Mouse (Mus musculus): ENCODE results near the gene Emc9. TPM values are rescaled to one million over a fixed set of nuclear protein-coding genes. Genes with fewer than 3 reads are reported as not detected.

The Emc9 gene
- polyA plus RNA-seq, 1 experiment from 2014 or later = 21.2 TPM

GRCm38 (mm10) chr14:55576376-55576775 is 8.7 kb downstream of the Emc9 start:
- 50% methylated on average over 16 of the region's 16 CpGs for WGBS
- no peaks in the 10 kb centered on the region for H3K9me3 ChIP-seq (replicated peaks)
- H3K9ac ChIP-seq = peak overlapping the region; percentile 65; the same call in 1 of the 2 replicates
- H3K36me3 ChIP-seq = peaks cover 15% of the 10 kb centered on the region
- H3K4me3 ChIP-seq = peak overlapping the region; percentile 51
- peak overlapping the region; percentile 64 for H3K4me2 ChIP-seq
- H3K27me3 ChIP-seq = no peaks in the 10 kb centered on the region
- H3K4me1 ChIP-seq (replicated peaks) = peaks cover 39% of the 10 kb centered on the region
- ATAC-seq (replicated peaks; ENCODE audit: insufficient number of reproducible peaks, insufficient read depth, low FRiP score, low read depth) = no peak
- peak overlapping the region; percentile 98 for H3K27ac ChIP-seq

- 28% methylated on average over 13 of the region's 13 CpGs for WGBS
- Histone ChIP-seq H3K4me2 (peak overlapping the region; percentile 64), H3K27ac (peak overlapping the region; percentile 98), H3K9ac (peak overlapping the region; percentile 65), H3K4me3 (peak overlapping the region; percentile 51), H3K4me1 (replicated peaks) (peaks cover 43% of the 10 kb centered on the region), H3K27me3 (no peaks in the 10 kb centered on the region), H3K36me3 (peaks cover 9% of the 10 kb centered on the region), H3K9me3 (replicated peaks) (no peaks in the 10 kb centered on the region)
- 0 out of 2 replicates have a peak, but pooled peaks have one; percentile 28 for ATAC-seq (replicated peaks; ENCODE audit: insufficient number of reproducible peaks, insufficient read depth, low FRiP score, low read depth)
These were observed 9.4 kb downstream of the Emc9 start for GRCm38 (mm10) chr14:55575711-55576110.

- H3K9me3 ChIP-seq (replicated peaks) = no peaks in the 10 kb centered on the region
- no peaks in the 10 kb centered on the region for H3K27me3 ChIP-seq
- peak within 1 kb of the TSS; percentile 64 for H3K4me2 ChIP-seq
- peak; percentile 62 for ATAC-seq (replicated peaks; ENCODE audit: insufficient number of reproducible peaks, insufficient read depth, low FRiP score, low read depth)
- H3K9ac ChIP-seq = peak within 1 kb of the TSS; percentile 65
- peaks cover 6% of the 10 kb centered on the region; the same call in 1 of the 2 replicates for H3K36me3 ChIP-seq
- H3K27ac ChIP-seq = peak within 1 kb of the TSS; percentile 98
- 40% methylated on average over 8 of the region's 8 CpGs for WGBS
- H3K4me1 ChIP-seq (replicated peaks) = peaks cover 47% of the 10 kb centered on the region
- H3K4me3 ChIP-seq = peak within 1 kb of the TSS; percentile 51
These were observed 9.8 kb downstream of the Emc9 start, which contains the start of gene Fitm1 for GRCm38 (mm10) chr14:55575302-55575701. TSS of gene Fitm1 (plus strand) at chr14:55575617.

GRCm38 (mm10) chr14:55571760-55572159 is 13.3 kb downstream of the Emc9 start:
- no peak for ATAC-seq (replicated peaks; ENCODE audit: insufficient number of reproducible peaks, insufficient read depth, low FRiP score, low read depth)
- H3K36me3 ChIP-seq = peaks cover 24% of the 10 kb centered on the region
- H3K9me3 ChIP-seq (replicated peaks) = no peaks in the 10 kb centered on the region
- no peak overlapping the region for H3K4me2 ChIP-seq
- H3K27me3 ChIP-seq = no peaks in the 10 kb centered on the region
- no peak overlapping the region for H3K9ac ChIP-seq
- H3K4me1 ChIP-seq (replicated peaks) = peaks cover 34% of the 10 kb centered on the region
- H3K4me3 ChIP-seq = no peak overlapping the region
- H3K27ac ChIP-seq = no peak overlapping the region

GRCm38 (mm10) chr14:55570588-55570987 is 14.5 kb downstream of the Emc9 start:
- WGBS = 71% methylated on average over 2 of the region's 2 CpGs
- Histone ChIP-seq H3K27me3 (no peaks in the 10 kb centered on the region), H3K4me3 (no peak overlapping the region), H3K36me3 (peaks cover 35% of the 10 kb centered on the region), H3K27ac (peak overlapping the region; percentile 39), H3K9ac (no peak overlapping the region), H3K4me1 (replicated peaks) (peaks cover 24% of the 10 kb centered on the region), H3K9me3 (replicated peaks) (no peaks in the 10 kb centered on the region), H3K4me2 (no peak overlapping the region)
- ATAC-seq (replicated peaks; ENCODE audit: insufficient number of reproducible peaks, insufficient read depth, low FRiP score, low read depth) = no peak

- Histone ChIP-seq H3K9ac (no peak overlapping the region), H3K36me3 (peaks cover 57% of the 10 kb centered on the region), H3K27ac (no peak overlapping the region), H3K9me3 (replicated peaks) (no peaks in the 10 kb centered on the region), H3K4me1 (replicated peaks) (peaks cover 9% of the 10 kb centered on the region), H3K4me3 (no peak overlapping the region), H3K27me3 (no peaks in the 10 kb centered on the region), H3K4me2 (no peak overlapping the region)
- 77% methylated on average over 3 of the region's 3 CpGs for WGBS
- no peak for ATAC-seq (replicated peaks; ENCODE audit: insufficient number of reproducible peaks, insufficient read depth, low FRiP score, low read depth)
These were observed 17.6 kb downstream of the Emc9 start for GRCm38 (mm10) chr14:55567496-55567895.

- Histone ChIP-seq H3K36me3 (peaks cover 57% of the 10 kb centered on the region), H3K27me3 (no peaks in the 10 kb centered on the region), H3K27ac (no peak overlapping the region), H3K4me1 (replicated peaks) (peaks cover 20% of the 10 kb centered on the region), H3K9me3 (replicated peaks) (no peaks in the 10 kb centered on the region), H3K9ac (no peak overlapping the region), H3K4me2 (no peak overlapping the region), H3K4me3 (no peak overlapping the region)
- ATAC-seq (replicated peaks; ENCODE audit: insufficient number of reproducible peaks, insufficient read depth, low FRiP score, low read depth) = no peak
- 88% methylated on average over 3 of the region's 3 CpGs for WGBS
These were observed 19.4 kb downstream of the Emc9 start for GRCm38 (mm10) chr14:55565748-55566147.

- ATAC-seq (replicated peaks; ENCODE audit: insufficient number of reproducible peaks, insufficient read depth, low FRiP score, low read depth) = no peak
- no peak overlapping the region for H3K4me2 ChIP-seq
- H3K36me3 ChIP-seq = peaks cover 48% of the 10 kb centered on the region
- no peak overlapping the region for H3K4me3 ChIP-seq
- no peak overlapping the region for H3K9ac ChIP-seq
- H3K9me3 ChIP-seq (replicated peaks) = no peaks in the 10 kb centered on the region
- peaks cover 17% of the 10 kb centered on the region for H3K4me1 ChIP-seq (replicated peaks)
- WGBS = 83% methylated on average over 11 of the region's 11 CpGs
- H3K27me3 ChIP-seq = no peaks in the 10 kb centered on the region
- no peak overlapping the region for H3K27ac ChIP-seq
These were observed 21.9 kb downstream of the Emc9 start for GRCm38 (mm10) chr14:55563249-55563648.

GRCm38 (mm10) chr14:55561860-55562259 is 23.2 kb downstream of the Emc9 start:
- H3K27ac ChIP-seq = no peak overlapping the region
- H3K4me3 ChIP-seq = no peak overlapping the region
- no peaks in the 10 kb centered on the region for H3K27me3 ChIP-seq
- peaks cover 21% of the 10 kb centered on the region for H3K4me1 ChIP-seq (replicated peaks)
- peaks cover 34% of the 10 kb centered on the region for H3K36me3 ChIP-seq
- no peak for ATAC-seq (replicated peaks; ENCODE audit: insufficient number of reproducible peaks, insufficient read depth, low FRiP score, low read depth)
- no peaks in the 10 kb centered on the region for H3K9me3 ChIP-seq (replicated peaks)
- no peak overlapping the region for H3K9ac ChIP-seq
- WGBS = 86% methylated on average over 10 of the region's 10 CpGs
- no peak overlapping the region for H3K4me2 ChIP-seq

- Histone ChIP-seq H3K4me1 (replicated peaks) (peaks cover 21% of the 10 kb centered on the region), H3K36me3 (peaks cover 20% of the 10 kb centered on the region), H3K27me3 (no peaks in the 10 kb centered on the region), H3K9me3 (replicated peaks) (no peaks in the 10 kb centered on the region), H3K4me3 (peak within 1 kb of the TSS; percentile 73), H3K9ac (peak within 1 kb of the TSS; percentile 81), H3K4me2 (peak within 1 kb of the TSS; percentile 66), H3K27ac (peak within 1 kb of the TSS; percentile 99)
- WGBS = under 1% methylated on average over 51 of the region's 51 CpGs
- peak; percentile 95 for ATAC-seq (replicated peaks; ENCODE audit: insufficient number of reproducible peaks, insufficient read depth, low FRiP score, low read depth)
These were observed 24.7 kb downstream of the Emc9 start, which contains the start of gene A730061H03Rik for GRCm38 (mm10) chr14:55560202-55561073. TSS of gene A730061H03Rik (minus strand) at chr14:55560406.

- peak; percentile 82 for ATAC-seq (replicated peaks; ENCODE audit: insufficient number of reproducible peaks, insufficient read depth, low FRiP score, low read depth)
- under 1% methylated on average over 27 of the region's 27 CpGs for WGBS
These were observed 25.3 kb downstream of the Emc9 start, which contains the start of gene Dcaf11 for GRCm38 (mm10) chr14:55559799-55560201. TSS of gene Dcaf11 (plus strand) at chr14:55560006.

More at GRCm38 (mm10) chr14:55559799-55560201, 25.3 kb downstream of the Emc9 start, which contains the start of gene Dcaf11:
- Histone ChIP-seq H3K27me3 (no peaks in the 10 kb centered on the region), H3K9me3 (replicated peaks) (no peaks in the 10 kb centered on the region), H3K4me3 (peak within 1 kb of the TSS; percentile 73), H3K4me2 (peak within 1 kb of the TSS; percentile 66), H3K27ac (peak within 1 kb of the TSS; percentile 99), H3K4me1 (replicated peaks) (peaks cover 21% of the 10 kb centered on the region), H3K9ac (peak within 1 kb of the TSS; percentile 81), H3K36me3 (peaks cover 15% of the 10 kb centered on the region)
